Mouse (Mus musculus) cortical plate, adult 2 months (tissue): ENCODE results near the gene Ak4.

Source experiments
- CTCF ChIP-seq: fragments of 200-500 bp; IDR thresholded peaks from 2 replicates; pipeline ENCODE4 v1.5.1; 2011; ENCODE audit warnings: mild to moderate bottlenecking, control low read depth, low read length; ENCODE audit not compliant: insufficient read depth; ENCODE audit errors: extremely low read depth
- POLR2A ChIP-seq: fragments of 200-500 bp; IDR thresholded peaks from 2 replicates; pipeline ENCODE4 v1.6.1; 2011; ENCODE audit warnings: mild to moderate bottlenecking, low read length, control low read depth; ENCODE audit not compliant: insufficient read depth; ENCODE audit errors: extremely low read depth

- TF ChIP-seq CTCF: no peak
- TF ChIP-seq POLR2A: no peak
These were observed 41.0 kb downstream of the Ak4 start for GRCm38 (mm10) chr4:101460114-101460513.
